Mouse (Mus musculus): ENCODE measurements at regions not wholly inside any gene's neighbourhood (a gene's known extent, or its start where the extent isn't known, plus 50 kb on each side); places are given as distances from the start of the nearest gene placed in this dataset.

GRCm38 (mm10) chr2:8287403-8287802 lies 778.0 kb upstream of the Celf2 start:
- no peak for DNase-seq

- no peak for DNase-seq
Observed at GRCm38 (mm10) chr2:8276127-8276773, 766.9 kb upstream of the Celf2 start.
